Mouse (Mus musculus) testis, adult 2 months (tissue): ENCODE data around the gene Galnt6.

Source experiments
- CTCF ChIP-seq: fragments of 200-500 bp; IDR thresholded peaks from 2 replicates; pipeline ENCODE4 v1.5.1; 2012; ENCODE audit warnings: low read depth, mild to moderate bottlenecking, inconsistent platforms, low read length, moderate library complexity; ENCODE audit not compliant: control insufficient read depth, insufficient read depth, insufficient replicate concordance
- POLR2A ChIP-seq: fragments of 200-500 bp; IDR thresholded peaks from 2 replicates; pipeline ENCODE4 v1.6.1; 2012; ENCODE audit warnings: low read depth, mild to moderate bottlenecking, inconsistent platforms, low read length, moderate library complexity; ENCODE audit not compliant: control insufficient read depth

- TF ChIP-seq CTCF: no peak
- no peak for TF ChIP-seq POLR2A
These were observed 41.7 kb downstream of the Galnt6 start, which contains the start of gene Cela1 for GRCm38 (mm10) chr15:100687430-100687971.
